Mouse (Mus musculus): ENCODE data around the gene Ankrd34c. TPM values are rescaled to one million over a fixed set of nuclear protein-coding genes. Genes with fewer than 3 reads are reported as not detected.

Gene Ankrd34c
- polyA plus RNA-seq (2017; shearing (Covaris generic)): not detected

GRCm38 (mm10) chr9:89738295-89738694, at the start of gene Ankrd34c:
Gene Ankrd34c (minus strand): TSS chr9:89738475.

GRCm38 (mm10) chr9:89704265-89705196, 33.7 kb downstream of the Ankrd34c start, which contains the start of gene Tmed3:
Gene Tmed3 (minus strand): TSS chr9:89705068.

Other genes starting within 250 kb of the Ankrd34c start
- 0.13 TPM for gene Minar1, start 115.3 kb downstream of the Ankrd34c start, polyA plus RNA-seq (2017; shearing (Covaris generic))
- gene Tmed3, start 33.4 kb downstream of the Ankrd34c start, polyA plus RNA-seq (2017; shearing (Covaris generic)): 24.9 TPM
- 0.72 TPM for gene Rasgrf1, start 171.4 kb upstream of the Ankrd34c start, polyA plus RNA-seq (2017; shearing (Covaris generic))